Comparison of ENCODE assay signal across 8 mouse cellular contexts in genomic region chr11:70763936-70764808, GRCm38 (mm10). TPM values are rescaled to one million over a fixed set of nuclear protein-coding genes. Genes with fewer than 3 reads are reported as not detected.
DNase-seq lines count a peak whose midpoint lies in the region; ATAC-seq lines count a peak whose summit lies in the region.

Zfp3 (plus strand) TSS chr11:70764209.

- H3K36me3 ChIP-seq in heart, embryonic 14.5 days (ENCODE audit: control insufficient read depth, insufficient read depth, low read length) = peaks cover 14% of the 10 kb centered on the region; the same call in 1 of the 2 replicates
- H3K36me3 ChIP-seq in liver, embryonic 13.5 days = peaks cover 4% of the 10 kb centered on the region; the same call in 1 of the 2 replicates
- no peaks in the 10 kb centered on the region for H3K36me3 ChIP-seq in stomach, embryonic 15.5 days

- H3K9ac ChIP-seq in heart, embryonic 14.5 days (ENCODE audit: low read length) = peak within 1 kb of the TSS; percentile 81
- H3K9ac ChIP-seq in liver, embryonic 13.5 days = peak within 1 kb of the TSS; percentile 82
- peak within 1 kb of the TSS; percentile 85 for H3K9ac ChIP-seq in stomach, embryonic 15.5 days

- H3K27ac ChIP-seq in brown adipose tissue, adult 24 weeks (replicated peaks; ENCODE audit: low read depth, low read length) = peak within 1 kb of the TSS; percentile 45
- peak within 1 kb of the TSS; percentile 85 to 88 for H3K27ac ChIP-seq in heart, embryonic 14.5 days (replicated peaks in 1 of 2; ENCODE audit: control insufficient read depth in 1 of 2, insufficient read depth in 1 of 2, low read depth in 2 of 2, low read length in 2 of 2)
- H3K27ac ChIP-seq in liver, embryonic 13.5 days = peak within 1 kb of the TSS; percentile 80
- peak within 1 kb of the TSS; percentile 86 for H3K27ac ChIP-seq in stomach, embryonic 15.5 days

- ATAC-seq in heart, embryonic 14.5 days (ENCODE audit: insufficient number of reproducible peaks, insufficient read depth, low FRiP score, low read depth) = peak; percentile 84
- peak; percentile 80 for ATAC-seq in liver, embryonic 13.5 days (ENCODE audit: low read depth)
- ATAC-seq in stomach, embryonic 15.5 days (ENCODE audit: insufficient read depth, low FRiP score, low read depth) = peak; percentile 83

- H3K4me2 ChIP-seq in heart, embryonic 14.5 days (ENCODE audit: low read length) = peak within 1 kb of the TSS; percentile 79
- peak within 1 kb of the TSS; percentile 83 for H3K4me2 ChIP-seq in liver, embryonic 13.5 days
- peak within 1 kb of the TSS; percentile 84 for H3K4me2 ChIP-seq in stomach, embryonic 15.5 days

- WGBS in heart, embryonic 14.5 days = under 1% methylated on average over 77 of the region's 78 CpGs
- WGBS in liver, embryonic 13.5 days (ENCODE audit: insufficient replicate concordance) = 1% methylated on average over 75 of the region's 78 CpGs
- WGBS in stomach, embryonic 15.5 days = under 1% methylated on average over 56 of the region's 78 CpGs

- DNase-seq in CD4-positive, CD25-positive, alpha-beta regulatory T cell, adult 2 months (ENCODE audit: low read depth, low spot score) = peak; percentile 90
- peak; percentile 25 for DNase-seq in fibroblast of lung, adult 2 months (ENCODE audit: low read depth)
- DNase-seq in kidney, postnatal 14 days = peak; percentile 90
- DNase-seq in liver, embryonic 13.5 days = peak; percentile 61
- DNase-seq in neural tube, embryonic 10.5 days (ENCODE audit: extremely low spot score, low spot score) = peak; percentile 83

- peak within 1 kb of the TSS; percentile 73 for H3K4me3 ChIP-seq in brown adipose tissue, adult 24 weeks (ENCODE audit: insufficient read depth, low read depth, low read length)
- H3K4me3 ChIP-seq in heart, embryonic 14.5 days (ENCODE audit: control insufficient read depth in 1 of 2, insufficient read depth in 1 of 2, low read depth in 1 of 2, low read length in 2 of 2) = peak within 1 kb of the TSS; percentile 60 to 71
- H3K4me3 ChIP-seq in liver, embryonic 13.5 days (replicated peaks) = peak within 1 kb of the TSS; percentile 77
- H3K4me3 ChIP-seq in stomach, embryonic 15.5 days (replicated peaks) = peak within 1 kb of the TSS; percentile 71

- no peaks in the 10 kb centered on the region for H3K9me3 ChIP-seq in heart, embryonic 14.5 days (ENCODE audit: control insufficient read depth, low read length)
- no peaks in the 10 kb centered on the region for H3K9me3 ChIP-seq in liver, embryonic 13.5 days (replicated peaks)
- no peaks in the 10 kb centered on the region for H3K9me3 ChIP-seq in stomach, embryonic 15.5 days

- H3K27me3 ChIP-seq in heart, embryonic 14.5 days (ENCODE audit: control insufficient read depth, insufficient read depth, low read length) = no peaks in the 10 kb centered on the region
- no peaks in the 10 kb centered on the region for H3K27me3 ChIP-seq in liver, embryonic 13.5 days
- H3K27me3 ChIP-seq in stomach, embryonic 15.5 days (replicated peaks) = no peaks in the 10 kb centered on the region

- 0 out of 2 replicates have a peak, but pooled peaks cover 2% of the 10 kb centered on the region for H3K4me1 ChIP-seq in brown adipose tissue, adult 24 weeks (ENCODE audit: control insufficient read depth, insufficient read depth, insufficient read length, low read length)
- H3K4me1 ChIP-seq in heart, embryonic 14.5 days (ENCODE audit: control insufficient read depth in 2 of 2, insufficient read depth in 2 of 2, low read length in 2 of 2) = peaks cover 8 to 9% of the 10 kb centered on the region in 2 experiments; a peak in 3 of 4 replicates
- H3K4me1 ChIP-seq in liver, embryonic 13.5 days (replicated peaks) = peaks cover 28% of the 10 kb centered on the region
- 0 out of 2 replicates have a peak, but pooled peaks cover 5% of the 10 kb centered on the region for H3K4me1 ChIP-seq in stomach, embryonic 15.5 days

RNA-seq across cellular contexts. Expression of gene Zfp3, which starts in this region (rescaled TPM):
- 3.5 and 5.5 TPM in 2 replicates for polyA plus RNA-seq in brown adipose tissue, adult 24 weeks (2012; ENCODE audit: insufficient read depth, insufficient read length, missing spikeins)
- polyA plus RNA-seq in heart, embryonic 14.5 days (2014; fragmentation: Nextera tagmentation; extraction: Ambion mirVana) = 9.3 and 9.9 TPM in 2 replicates
- 1.2 and 1.8 TPM in 2 replicates for polyA plus RNA-seq in liver, embryonic 13.5 days (2015; fragmentation: Nextera tagmentation; extraction: Ambion mirVana)
- 5.5 and 6.9 TPM in 2 replicates for polyA plus RNA-seq in stomach, embryonic 15.5 days (2015; fragmentation: Nextera tagmentation; extraction: Ambion mirVana)

Comparison
In these comparisons a context has a peak if more than half of its experiments do, and no peak if none do; other contexts are left out.
1. Peak in every context shown above with its lines: DNase-seq, ATAC-seq, H3K4me3 ChIP-seq and H3K27ac ChIP-seq.
2. DNase-seq: peak in every context shown above with its lines; median percentile 90 in CD4-positive, CD25-positive, alpha-beta regulatory T cell, adult 2 months; 90 in kidney, postnatal 14 days; 83 in neural tube, embryonic 10.5 days; 61 in liver, embryonic 13.5 days; 25 in fibroblast of lung, adult 2 months.